Mouse (Mus musculus) Patski (cell line): ENCODE measurements around the gene Gm49322. TPM values are rescaled to one million over a fixed set of nuclear protein-coding genes. Genes with fewer than 3 reads are reported as not detected.

Experiments
- ATAC-seq: fragments of 100-300 bp; one replicate; pipeline ENCODE4 v1.8.0; 2021
- CTCF ChIA-PET: fragments of 350-600 bp; sonication (Branson Sonifier 250); formaldehyde crosslinking; loops from one replicate; lab custom pipeline; 2022; ENCODE audit warnings: inconsistent platforms; lab: Charles Lee
- POLR2A ChIA-PET: fragments of 350-600 bp; sonication (Branson Sonifier 250); formaldehyde crosslinking; loops from one replicate; lab custom pipeline; 2022; ENCODE audit warnings: antibody characterized with exemption, inconsistent platforms; lab: Charles Lee
- DNase-seq: peaks from one replicate; pipeline ENCODE4 v3.0.0-alpha.2; 2011; ENCODE audit warnings: low read depth, low spot score
- H3K27me3 ChIP-seq: fragments of 371-371 bp; one replicate; pipeline ENCODE4 v1.5.1; 2021
- CTCF ChIP-seq: fragments of 100-300 bp; IDR thresholded peaks from one replicate; pipeline ENCODE4 v1.5.1; 2021
- in situ Hi-C: fragments of 300-500 bp; cut with MboI; formaldehyde crosslinking; loops from 3 replicates; pipeline ENCODE4 v1.11.1; 2018; ENCODE audit warnings: low pct_unique_long_range_greater_than_20kb, mixed read lengths
- polyA plus RNA-seq: library from polyadenylated mRNA; unstranded; gene quantifications from one replicate; pipeline ENCODE4 v1.2.3, GENCODE M21; 2021

Gm49322 gene
- polyA plus RNA-seq, 1 experiment from 2014 or later, result 1.7 TPM

DNA sequence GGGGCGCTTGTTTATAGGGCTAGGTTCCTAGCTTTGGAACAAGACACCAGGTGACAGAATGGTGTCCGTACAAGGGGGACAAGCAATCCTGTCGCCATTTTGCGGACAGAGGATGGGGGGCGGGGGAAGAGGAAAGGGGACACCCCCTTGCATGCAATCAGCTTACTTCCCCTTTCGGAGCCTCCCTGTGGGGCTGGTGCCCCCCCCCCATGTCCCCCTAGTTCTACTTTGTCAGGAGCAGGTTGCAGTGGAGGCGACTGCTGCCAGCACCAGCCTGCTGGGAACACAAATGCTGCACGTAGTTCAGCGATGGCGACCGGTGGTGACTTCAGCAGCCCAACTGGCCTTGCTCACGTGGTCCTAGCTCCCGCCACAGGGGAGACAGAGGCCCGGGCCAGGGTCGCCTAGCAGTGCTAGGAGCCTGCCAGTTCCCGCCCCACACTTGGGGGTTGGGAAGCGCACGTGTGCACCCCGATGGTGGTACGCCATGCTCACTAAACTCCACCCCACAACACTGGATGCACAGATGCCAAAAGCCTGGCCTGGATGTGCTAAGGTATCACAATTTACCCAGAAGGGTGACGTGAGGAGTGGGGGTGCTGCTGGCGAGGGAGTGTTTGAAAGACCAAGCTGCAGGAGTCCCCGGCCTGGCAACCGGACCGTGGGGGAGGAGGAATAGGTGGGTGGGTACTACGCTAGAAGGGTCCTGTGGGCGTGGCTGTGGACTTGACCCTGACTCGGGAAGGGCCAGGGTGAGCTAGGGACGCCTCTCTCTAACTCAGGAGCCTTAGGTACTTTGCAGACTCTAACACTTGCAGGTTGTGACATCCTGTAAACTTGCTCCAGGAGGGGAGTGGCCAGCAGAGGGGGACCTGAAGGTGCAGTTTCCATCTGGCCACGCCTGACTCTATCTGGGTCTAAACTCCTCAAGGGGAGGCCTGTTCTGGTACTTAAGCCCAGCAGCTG, 34.7 kb upstream of the Gm49322 start:
- ATAC-seq (no peak), DNase-seq (no peak)

DNA sequence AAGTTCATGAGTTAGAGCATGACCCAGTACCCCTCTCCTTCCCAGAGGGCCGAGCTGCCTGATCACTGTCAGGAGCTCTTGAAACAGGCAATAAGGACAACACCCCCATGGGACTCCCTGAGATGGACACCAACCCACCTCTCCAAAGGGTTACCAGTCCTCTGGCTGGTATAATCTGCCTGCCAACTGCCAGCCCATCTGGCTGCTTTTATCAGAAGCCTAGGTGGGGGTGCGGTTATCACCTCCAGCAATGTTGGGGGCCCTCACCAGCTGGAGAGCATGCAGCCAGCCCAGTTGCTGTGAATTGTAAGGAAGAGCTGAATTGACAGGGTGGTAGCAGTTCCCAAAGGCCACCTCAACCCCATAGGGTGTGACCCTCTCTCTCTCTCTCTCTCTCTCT, 33.3 kb upstream of the Gm49322 start:
- CTCF ChIA-PET, result no interaction called here
- no peak for DNase-seq
- TF ChIP-seq CTCF, result no peak
- ATAC-seq, result no peak
- POLR2A ChIA-PET, result no interaction called here
- in situ Hi-C loops, result no loop called here
- H3K27me3 ChIP-seq, result no peaks in the 10 kb centered on the region

More for the DNA sequence above, 34.7 kb upstream of the Gm49322 start:
- no peaks in the 10 kb centered on the region for H3K27me3 ChIP-seq
- TF ChIP-seq CTCF, result no peak
- in situ Hi-C loops, result no loop called here
- ChIA-PET CTCF (interaction anchor here (1.5 to 1.7 kb wide), 2 partner anchors 8 to 9 kb away, joined by 3 to 6 read pairs; no protein-coding TSS in a partner anchor), POLR2A (interaction anchor here (1.4 kb wide), 1 partner anchor 10 kb away, joined by 6 read pairs; the partner anchor contains the start of gene Rexo1)

DNA sequence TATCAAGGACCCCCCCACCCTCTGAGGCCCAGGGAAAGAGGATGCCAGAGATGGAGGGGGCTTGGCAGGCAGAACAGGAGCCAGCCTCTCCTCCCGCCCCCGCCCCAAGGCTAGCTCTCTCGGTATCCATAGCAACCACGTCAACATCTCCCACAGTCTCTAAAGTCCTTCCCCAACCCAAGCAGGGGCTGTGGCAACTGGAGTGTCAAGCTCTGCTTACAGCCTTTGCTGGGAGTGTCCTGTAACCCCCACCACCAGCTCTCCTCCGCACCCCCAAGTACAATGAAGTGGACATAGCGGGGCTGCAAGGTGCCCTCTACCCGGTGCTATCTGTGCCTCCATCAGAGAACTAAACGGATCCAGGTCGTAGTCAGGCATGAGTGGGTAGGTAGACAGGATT, 31.9 kb upstream of the Gm49322 start:
- ChIA-PET POLR2A (no interaction called here), CTCF (interaction anchor here (1.7 to 2.4 kb wide), 2 partner anchors 11 to 12 kb away, joined by 3 to 7 read pairs; partner anchors contain the start of gene Rexo1)
- TF ChIP-seq CTCF, result no peak
- in situ Hi-C loops, result no loop called here
- no peak for DNase-seq
- ATAC-seq, result no peak
- no peaks in the 10 kb centered on the region for H3K27me3 ChIP-seq

DNA sequence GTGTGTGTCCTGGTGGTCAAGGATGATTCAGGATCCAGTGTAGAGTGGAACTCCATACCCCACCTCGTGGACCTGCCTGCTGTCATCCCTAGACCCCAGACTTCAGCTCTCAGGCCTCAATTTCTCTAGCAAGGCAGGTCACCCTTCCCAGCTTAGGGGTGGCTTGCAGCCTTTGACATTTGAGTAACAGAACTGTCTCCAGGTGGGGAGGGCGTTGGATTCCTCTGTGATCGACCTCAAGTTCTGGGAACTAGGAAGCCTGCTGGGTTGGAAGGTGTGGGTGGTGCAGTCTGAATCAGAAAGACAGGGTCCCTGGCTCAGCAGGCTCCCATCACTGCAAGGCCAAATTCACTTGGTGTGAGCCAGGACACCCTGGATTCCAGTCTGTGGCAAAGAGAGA, 30.9 kb upstream of the Gm49322 start:
- ChIA-PET POLR2A (interaction anchor here (0.6 kb wide), 1 partner anchor 57 kb away, joined by 5 read pairs; no protein-coding TSS in a partner anchor), CTCF (interaction anchor here (2.4 kb wide), 1 partner anchor 13 kb away, joined by 7 read pairs; the partner anchor contains the start of gene Rexo1)
- no peak for TF ChIP-seq CTCF
- H3K27me3 ChIP-seq, result no peaks in the 10 kb centered on the region
- in situ Hi-C loops, result loop anchor here (5.0 kb wide), 1 partner anchor 112 kb away; no protein-coding TSS in a partner anchor
- ATAC-seq, result no peak
- DNase-seq, result no peak

DNA sequence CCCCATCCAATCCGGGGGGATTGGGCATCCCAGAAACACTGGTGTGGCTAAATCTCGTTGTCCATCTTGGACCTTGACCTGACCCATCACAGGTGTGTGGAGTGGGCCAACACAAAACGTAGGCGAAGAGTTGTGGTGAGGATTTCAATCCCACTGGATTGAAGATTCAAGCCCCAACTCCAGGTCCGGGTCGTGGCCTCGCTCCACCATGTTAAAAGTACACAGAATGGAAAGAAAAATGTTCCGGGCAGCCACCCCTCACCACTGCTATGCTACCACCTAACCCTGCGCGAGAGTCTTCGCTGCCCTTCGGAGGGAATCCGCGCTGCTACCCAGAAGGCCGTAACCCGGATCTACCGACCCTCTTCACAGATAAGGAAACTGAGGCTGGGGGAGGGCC, 29.9 kb upstream of the Gm49322 start:
- DNase-seq (no peak), ATAC-seq (no peak)
- in situ Hi-C loops, result loop anchor here (5.0 kb wide), 1 partner anchor 111 kb away; no protein-coding TSS in a partner anchor
- TF ChIP-seq CTCF, result no peak
- ChIA-PET POLR2A (no interaction called here), CTCF (interaction anchor here (2.4 kb wide), 1 partner anchor 14 kb away, joined by 7 read pairs; the partner anchor contains the start of gene Rexo1)
- no peaks in the 10 kb centered on the region for H3K27me3 ChIP-seq

DNA sequence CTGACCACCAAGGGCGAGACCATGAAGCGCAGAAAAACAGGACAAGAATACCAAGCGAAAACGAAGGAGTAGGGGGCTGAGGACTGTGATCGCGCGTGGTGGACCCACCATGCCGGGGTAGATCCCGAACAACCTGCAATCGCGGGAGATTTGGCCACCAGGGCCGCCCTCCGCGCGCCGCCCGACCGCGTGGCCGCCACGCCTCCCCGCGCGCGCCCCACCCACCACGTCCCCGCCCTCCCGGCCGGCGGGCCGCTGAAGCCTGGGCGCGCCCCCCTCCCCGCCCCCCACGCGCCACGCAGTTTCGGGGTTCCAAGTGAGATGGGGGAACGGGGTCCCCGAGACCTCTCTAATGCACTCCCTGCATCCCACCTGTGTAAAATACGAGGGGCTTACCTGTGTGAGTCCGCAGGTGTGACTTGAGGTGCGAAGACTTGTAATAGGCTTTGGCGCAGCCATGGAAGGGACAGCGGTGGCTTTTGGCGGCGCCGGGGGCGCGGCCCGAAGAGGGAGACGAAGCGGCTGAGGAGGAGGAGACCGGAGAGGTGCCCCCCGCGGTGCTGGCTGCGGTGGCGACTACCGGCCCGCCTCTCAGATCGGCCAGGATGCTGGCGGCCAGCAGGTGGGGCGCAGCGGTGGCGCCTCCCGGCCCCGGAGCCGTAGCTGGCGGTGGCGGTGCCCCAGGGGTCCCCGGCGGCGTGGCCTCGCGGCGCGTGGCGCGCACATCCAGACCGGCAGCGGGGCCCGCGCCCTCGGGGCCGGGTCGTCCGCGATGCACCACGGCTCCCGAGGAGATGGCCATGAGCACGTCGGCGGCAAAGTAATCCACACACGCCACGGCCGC, 29.2 kb upstream of the Gm49322 start:
- ATAC-seq (no peak), DNase-seq (no peak)
- ChIA-PET POLR2A (no interaction called here), CTCF (no interaction called here)
- no peak for TF ChIP-seq CTCF
- in situ Hi-C loops, result loop anchor here (5.0 kb wide), 1 partner anchor 111 kb away; no protein-coding TSS in a partner anchor
- H3K27me3 ChIP-seq, result no peaks in the 10 kb centered on the region

DNA sequence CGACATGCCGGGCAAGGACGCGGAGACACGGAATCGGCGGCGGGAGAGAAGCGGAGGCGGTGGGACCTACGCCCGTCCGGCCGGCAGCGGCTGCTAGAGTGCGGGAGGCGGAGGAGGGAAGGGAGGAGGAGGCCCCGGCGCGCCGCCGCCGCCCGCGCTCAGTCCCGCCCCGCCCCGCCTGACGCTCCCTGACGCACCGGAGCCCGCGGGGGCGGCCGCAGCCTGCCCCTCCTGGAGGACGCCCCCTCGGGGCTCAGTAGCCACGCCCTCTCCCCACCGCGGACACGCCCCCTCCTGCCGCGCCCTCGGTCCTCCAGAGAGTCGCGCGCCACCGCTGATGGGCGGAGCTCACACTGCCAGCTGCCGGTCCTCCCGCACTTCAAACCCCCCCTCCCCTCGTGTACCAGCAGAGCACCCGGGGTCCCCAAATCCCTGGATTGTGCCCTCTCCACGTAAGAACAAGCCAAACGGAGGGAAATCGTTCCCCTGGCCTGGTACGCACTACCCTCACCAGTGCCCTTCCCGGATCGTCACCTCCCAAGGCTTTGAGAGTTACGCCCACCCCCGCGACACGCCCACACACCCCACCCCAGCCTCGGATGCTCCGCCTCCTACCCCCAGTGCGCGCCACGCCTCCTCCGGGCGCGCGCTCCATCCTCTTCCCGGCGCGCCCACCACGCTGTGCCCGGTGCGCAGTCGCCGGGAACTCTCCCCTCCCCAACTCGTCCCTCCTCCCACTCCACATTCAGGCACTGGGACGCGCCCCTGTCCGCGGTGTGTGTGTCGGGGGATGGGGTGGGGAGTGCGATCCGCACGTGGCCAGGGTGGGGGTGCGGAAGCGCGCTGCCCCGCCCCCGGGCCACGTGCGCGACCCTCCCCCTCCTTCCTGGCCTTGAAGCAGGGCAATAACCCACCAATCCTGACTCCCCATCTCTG, 28.4 kb upstream of the Gm49322 start, which contains the start of gene Klf16:
Klf16 (minus strand) TSS at position 127 of the 936 bp plus-strand sequence.
- DNase-seq (peak; percentile 75), ATAC-seq (peak; percentile 67)
- in situ Hi-C loops, result loop anchor here (5.0 kb wide), 1 partner anchor 110 kb away; no protein-coding TSS in a partner anchor
- CTCF ChIA-PET, result interaction anchor here (0.6 to 2.6 kb wide), 6 partner anchors 12 to 117 kb away, joined by 3 to 21 read pairs (median 4); partner anchors contain the start of gene Abhd17a
- H3K27me3 ChIP-seq, result no peaks in the 10 kb centered on the region
- POLR2A ChIA-PET, result interaction anchor here (0.6 to 1.2 kb wide), 2 partner anchors 12 to 110 kb away, joined by 3 to 5 read pairs; partner anchors contain the start of gene Abhd17a
- no peak for TF ChIP-seq CTCF

DNA sequence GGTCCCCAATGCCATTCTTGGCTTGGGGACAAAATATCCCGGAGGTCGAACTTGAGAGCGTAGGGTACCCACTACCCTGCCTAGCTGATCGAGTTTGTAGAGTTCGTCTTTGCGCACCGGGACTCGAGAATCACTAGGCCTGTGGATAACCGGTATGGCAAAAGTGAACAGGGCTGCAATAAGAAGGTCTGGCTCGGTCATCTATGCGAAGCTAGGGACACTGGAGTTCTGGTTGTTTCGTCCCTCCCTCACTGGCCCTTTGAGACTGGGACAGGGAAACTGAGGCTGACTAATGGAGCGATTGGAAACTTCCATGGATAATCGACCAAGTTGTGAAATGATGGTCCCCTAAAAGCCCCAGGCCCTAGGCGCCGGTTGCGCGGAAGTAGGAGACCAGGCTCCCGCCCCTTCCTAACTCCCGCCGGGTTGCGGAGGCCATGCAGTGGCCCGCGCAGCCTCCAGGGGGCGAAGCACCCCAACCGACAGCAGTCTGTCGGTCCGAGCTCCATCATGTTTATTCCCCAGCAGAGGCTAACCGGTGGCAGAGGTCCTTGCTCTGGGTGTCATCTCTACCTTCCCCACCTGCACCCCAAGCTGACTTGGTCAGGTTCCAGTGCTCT, 27.6 kb upstream of the Gm49322 start:
- POLR2A ChIA-PET, result interaction anchor here (0.6 to 1.2 kb wide), 4 partner anchors 11 to 110 kb away, joined by 3 to 5 read pairs (median 4); partner anchors contain the start of genes Abhd17a, Mknk2 and Rexo1
- in situ Hi-C loops, result loop anchor here (5.0 kb wide), 1 partner anchor 109 kb away; no protein-coding TSS in a partner anchor
- no peak for DNase-seq

More for the DNA sequence above, 27.6 kb upstream of the Gm49322 start:
- peak; percentile 19 for ATAC-seq
- no peaks in the 10 kb centered on the region for H3K27me3 ChIP-seq
- no peak for TF ChIP-seq CTCF
- CTCF ChIA-PET, result interaction anchor here (0.5 to 2.6 kb wide), 21 partner anchors 8 to 176 kb away, joined by 3 to 21 read pairs (median 4); partner anchors contain the start of genes Abhd17a, Mknk2 and Rexo1
